Mouse (Mus musculus) MEL (cell line): ENCODE measurements at regions not wholly inside any gene's neighbourhood (a gene's known extent, or its start where the extent isn't known, plus 50 kb on each side); places are given as distances from the start of the nearest gene placed in this dataset.

ENCODE experiments used
- DNase-seq: peaks from one replicate; pipeline ENCODE4 v3.0.0; 2011; ENCODE audit warnings: low read depth, low spot score
- H3K27ac ChIP-seq: 2 replicates; pipeline ENCODE4 v1.5.1; 2012; ENCODE audit warnings: low read depth, mild to moderate bottlenecking, control low read depth, low read length, moderate library complexity; ENCODE audit not compliant: control insufficient read depth
- H3K27me3 ChIP-seq, 2 experiments: fragments of 150-350 bp in 1 of 2; sonication (generic) in 1 of 2; 2 replicates each; pipeline ENCODE4 v1.6.1; 2012; ENCODE audit warnings: low read length in 2 of 2, mild to moderate bottlenecking in 2 of 2, improper control_type of control experiment in 1 of 2, moderate library complexity in 1 of 2; ENCODE audit not compliant: insufficient read depth in 2 of 2, control insufficient read depth in 1 of 2
- H3K36me3 ChIP-seq, 2 experiments: 2 replicates each; pipeline ENCODE4 v1.6.1; 2012 to 2014; ENCODE audit warnings: low read length in 2 of 2, improper control_type of control experiment in 1 of 2, inconsistent platforms in 1 of 2, mild to moderate bottlenecking in 1 of 2; ENCODE audit not compliant: insufficient read depth in 2 of 2, control insufficient read depth in 1 of 2
- H3K4me1 ChIP-seq, 2 experiments: fragments of 150-350 bp in 1 of 2; sonication (generic) in 1 of 2; 2 replicates each; pipeline ENCODE4 v1.6.1; 2012; ENCODE audit warnings: low read length in 2 of 2, improper control_type of control experiment in 1 of 2, mild to moderate bottlenecking in 1 of 2; ENCODE audit not compliant: insufficient read depth in 2 of 2, control insufficient read depth in 1 of 2
- H3K4me3 ChIP-seq, 2 experiments: fragments of 150-350 bp in 1 of 2; sonication (generic) in 1 of 2; 2 replicates each; pipeline ENCODE4 v1.5.1; 2012; ENCODE audit warnings: low read depth in 2 of 2, low read length in 2 of 2, mild to moderate bottlenecking in 2 of 2, moderate library complexity in 2 of 2, control low read depth in 1 of 2, improper control_type of control experiment in 1 of 2; ENCODE audit not compliant: control insufficient read depth in 1 of 2, insufficient read depth in 1 of 2
- H3K79me2 ChIP-seq: 2 replicates; pipeline ENCODE4 v1.6.1; 2012; ENCODE audit warnings: mild to moderate bottlenecking, low read length, moderate library complexity; ENCODE audit not compliant: control insufficient read depth, poor library complexity, insufficient read depth
- H3K9ac ChIP-seq: 2 replicates; pipeline ENCODE4 v1.6.1; 2012; ENCODE audit warnings: low read depth, mild to moderate bottlenecking, control low read depth, low read length, moderate library complexity; ENCODE audit not compliant: control insufficient read depth, poor library complexity, severe bottlenecking
- H3K9me3 ChIP-seq: fragments of 150-350 bp; sonication (generic); replicated peaks from 2 replicates; pipeline ENCODE4 v1.6.1; 2012; ENCODE audit warnings: mild to moderate bottlenecking, low read length, improper control_type of control experiment, moderate library complexity; ENCODE audit not compliant: insufficient read depth
- CHD1 ChIP-seq: IDR thresholded peaks from 2 replicates; pipeline ENCODE4 v1.6.1; 2012; ENCODE audit warnings: low read depth, mild to moderate bottlenecking, inconsistent platforms, low read length, improper control_type of control experiment
- CTCF ChIP-seq, 3 experiments: IDR thresholded peaks in 2 of 3; conservative IDR thresholded peaks in 1 of 3; 2 replicates each; pipeline ENCODE4 v1.5.1; 2011 to 2012; ENCODE audit warnings: low read length in 3 of 3, low read depth in 2 of 3, mild to moderate bottlenecking in 2 of 3, improper control_type of control experiment in 1 of 3, inconsistent platforms in 1 of 3, mixed read lengths in 1 of 3, moderate library complexity in 1 of 3; ENCODE audit not compliant: control insufficient read depth in 1 of 3, insufficient read depth in 1 of 3, poor library complexity in 1 of 3, severe bottlenecking in 1 of 3
- E2F4 ChIP-seq: IDR thresholded peaks from 2 replicates; pipeline ENCODE4 v1.6.1; 2011; ENCODE audit warnings: low read depth, low read length, improper control_type of control experiment, borderline replicate concordance
- ELF1 ChIP-seq: IDR thresholded peaks from 2 replicates; pipeline ENCODE4 v1.6.1; 2014; ENCODE audit warnings: low read depth, mild to moderate bottlenecking, inconsistent platforms, low read length, improper control_type of control experiment, moderate library complexity
- EP300 ChIP-seq, 2 experiments: IDR thresholded peaks; 2 replicates each; pipeline ENCODE4 v1.6.1; 2011; ENCODE audit warnings: improper control_type of control experiment in 2 of 2, low read length in 2 of 2, low read depth in 1 of 2, mild to moderate bottlenecking in 1 of 2
- ETS1 ChIP-seq: IDR thresholded peaks from 2 replicates; pipeline ENCODE4 v1.6.1; 2012; ENCODE audit warnings: low read depth, mild to moderate bottlenecking, inconsistent platforms, low read length, improper control_type of control experiment, moderate library complexity
- GABPA ChIP-seq: IDR thresholded peaks from 2 replicates; pipeline ENCODE4 v1.6.1; 2012; ENCODE audit warnings: low read depth, mild to moderate bottlenecking, inconsistent platforms, low read length, improper control_type of control experiment, moderate library complexity
- HCFC1 ChIP-seq: IDR thresholded peaks from 2 replicates; pipeline ENCODE4 v1.6.1; 2012; ENCODE audit warnings: low read depth, mild to moderate bottlenecking, inconsistent platforms, low read length, improper control_type of control experiment, moderate library complexity
- KAT2A ChIP-seq: conservative IDR thresholded peaks from 2 replicates; pipeline ENCODE4 v1.6.1; 2012; ENCODE audit warnings: low read depth, low read length, improper control_type of control experiment, inconsistent platforms
- MAFK ChIP-seq: IDR thresholded peaks from 2 replicates; pipeline ENCODE4 v1.6.1; 2011; ENCODE audit warnings: low read depth, mild to moderate bottlenecking, low read length, improper control_type of control experiment, borderline replicate concordance
- MAX ChIP-seq: IDR thresholded peaks from 2 replicates; pipeline ENCODE4 v1.6.1; 2011; ENCODE audit warnings: low read length, improper control_type of control experiment
- MAZ ChIP-seq: IDR thresholded peaks from 2 replicates; pipeline ENCODE4 v1.6.1; 2012; ENCODE audit warnings: low read depth, mild to moderate bottlenecking, inconsistent platforms, low read length, improper control_type of control experiment
- MXI1 ChIP-seq: IDR thresholded peaks from 2 replicates; pipeline ENCODE4 v1.6.1; 2011; ENCODE audit warnings: mild to moderate bottlenecking, low read depth, low read length, improper control_type of control experiment
- MYB ChIP-seq: IDR thresholded peaks from 2 replicates; pipeline ENCODE4 v1.6.1; 2011; ENCODE audit warnings: mild to moderate bottlenecking, low read depth, low read length, improper control_type of control experiment
- MYC ChIP-seq: IDR thresholded peaks from 2 replicates; pipeline ENCODE4 v1.6.1; 2011; ENCODE audit warnings: low read depth, mild to moderate bottlenecking, low read length, improper control_type of control experiment, moderate library complexity
- NELFE ChIP-seq: IDR thresholded peaks from 2 replicates; pipeline ENCODE4 v1.6.1; 2011; ENCODE audit warnings: low read depth, low read length, improper control_type of control experiment
- NRF1 ChIP-seq: IDR thresholded peaks from 2 replicates; pipeline ENCODE4 v1.6.1; 2014; ENCODE audit warnings: low read depth, mild to moderate bottlenecking, inconsistent platforms, low read length, improper control_type of control experiment, moderate library complexity; ENCODE audit not compliant: poor library complexity, insufficient read depth, severe bottlenecking
- POLR2A ChIP-seq, 2 experiments: IDR thresholded peaks; 2 replicates each; pipeline ENCODE4 v1.6.1; 2011 to 2012; ENCODE audit warnings: low read length in 2 of 2, mild to moderate bottlenecking in 2 of 2, control low read depth in 1 of 2, improper control_type of control experiment in 1 of 2, low read depth in 1 of 2, moderate library complexity in 1 of 2; ENCODE audit not compliant: control insufficient read depth in 1 of 2, insufficient read depth in 1 of 2, poor library complexity in 1 of 2
- POLR2AphosphoS2 ChIP-seq: IDR thresholded peaks from 2 replicates; pipeline ENCODE4 v1.6.1; 2011; ENCODE audit warnings: low read length, improper control_type of control experiment
- POLR2AphosphoS5 ChIP-seq: IDR thresholded peaks from 2 replicates; pipeline ENCODE4 v1.6.1; 2012; ENCODE audit warnings: low read depth, borderline replicate concordance, mild to moderate bottlenecking, inconsistent platforms, low read length, moderate library complexity, mixed read lengths
- RAD21 ChIP-seq: IDR thresholded peaks from 2 replicates; pipeline ENCODE4 v1.6.1; 2011; ENCODE audit warnings: mild to moderate bottlenecking, low read depth, low read length, improper control_type of control experiment
- RCOR1 ChIP-seq: IDR thresholded peaks from 2 replicates; pipeline ENCODE4 v1.6.1; 2012; ENCODE audit warnings: low read depth, mild to moderate bottlenecking, inconsistent platforms, low read length, improper control_type of control experiment
- SMC3 ChIP-seq: IDR thresholded peaks from 2 replicates; pipeline ENCODE4 v1.6.1; 2011; ENCODE audit warnings: low read depth, low read length, improper control_type of control experiment
- TAL1 ChIP-seq: IDR thresholded peaks from 2 replicates; pipeline ENCODE4 v1.6.1; 2012; ENCODE audit warnings: mild to moderate bottlenecking, inconsistent platforms, low read length, moderate library complexity, mixed read lengths
- TBP ChIP-seq: IDR thresholded peaks from 2 replicates; pipeline ENCODE4 v1.8.0; 2011; ENCODE audit warnings: low read depth, low read length, improper control_type of control experiment
- TCF12 ChIP-seq: IDR thresholded peaks from 2 replicates; pipeline ENCODE4 v1.6.1; 2014; ENCODE audit warnings: low read depth, mild to moderate bottlenecking, inconsistent platforms, low read length, improper control_type of control experiment, moderate library complexity
- UBTF ChIP-seq: IDR thresholded peaks from 2 replicates; pipeline ENCODE4 v1.6.1; 2012; ENCODE audit warnings: low read depth, mild to moderate bottlenecking, inconsistent platforms, low read length, improper control_type of control experiment, moderate library complexity, borderline replicate concordance; ENCODE audit not compliant: insufficient read depth
- USF1 ChIP-seq: IDR thresholded peaks from 2 replicates; pipeline ENCODE4 v1.6.1; 2014; ENCODE audit warnings: low read depth, mild to moderate bottlenecking, inconsistent platforms, low read length, improper control_type of control experiment, moderate library complexity
- USF2 ChIP-seq, 2 experiments: IDR thresholded peaks; 2 replicates each; pipeline ENCODE4 v1.6.1; 2011 to 2012; ENCODE audit warnings: improper control_type of control experiment in 2 of 2, low read length in 2 of 2, borderline replicate concordance in 1 of 2, inconsistent platforms in 1 of 2, low read depth in 1 of 2, mild to moderate bottlenecking in 1 of 2; ENCODE audit not compliant: insufficient read depth in 1 of 2
- ZC3H11A ChIP-seq: IDR thresholded peaks from 2 replicates; pipeline ENCODE4 v1.6.1; 2012; ENCODE audit warnings: low read depth, mild to moderate bottlenecking, inconsistent platforms, low read length, improper control_type of control experiment
- ZMIZ1 ChIP-seq: IDR thresholded peaks from 2 replicates; pipeline ENCODE4 v1.6.1; 2012; ENCODE audit warnings: low read depth, mild to moderate bottlenecking, inconsistent platforms, low read length, improper control_type of control experiment, moderate library complexity
- ZNF384 ChIP-seq: IDR thresholded peaks from 2 replicates; pipeline ENCODE4 v1.6.1; 2012; ENCODE audit warnings: low read depth, mild to moderate bottlenecking, inconsistent platforms, low read length, improper control_type of control experiment

DNA sequence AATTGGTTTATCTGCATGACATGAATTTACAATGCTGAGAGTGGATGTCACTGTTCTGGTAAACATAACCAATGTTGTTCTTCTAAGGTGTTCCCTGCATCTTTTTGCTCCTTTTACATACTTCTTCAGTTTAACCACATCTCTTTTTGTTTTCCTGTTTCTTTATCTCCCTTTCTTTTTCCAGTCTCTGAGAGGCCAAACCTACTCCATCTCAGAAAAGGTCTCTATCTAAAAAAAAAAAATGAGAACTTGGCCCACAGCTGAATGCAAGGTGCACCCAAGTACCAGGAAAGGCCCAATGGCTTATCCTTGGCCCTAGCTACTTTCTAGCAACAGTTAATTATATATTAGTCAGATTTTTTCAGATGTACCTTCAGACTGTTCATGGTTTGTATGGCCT, 394.3 kb upstream of the Nrg3 start:
- TF ChIP-seq NRF1 (no peak), HCFC1 (no peak), RAD21 (no peak), UBTF (no peak), MAFK (no peak), POLR2AphosphoS5 (no peak), TBP (no peak), MAZ (no peak), CTCF (IDR thresholded peaks at IDR 0.05 in 2 of 3, conservative IDR thresholded peaks at IDR 0.05 in 1 of 3; ENCODE audit: control insufficient read depth in 1 of 3, insufficient read depth in 1 of 3, low read depth in 2 of 3, low read length in 3 of 3, poor library complexity in 1 of 3, severe bottlenecking in 1 of 3) (no peak), E2F4 (no peak), SMC3 (no peak), KAT2A (no peak), ELF1 (no peak), ZC3H11A (no peak), MYC (no peak), EP300 (IDR thresholded peaks at IDR 0.05; ENCODE audit: low read depth in 1 of 2, low read length in 2 of 2) (peak; percentile 47 to 67; a peak in 3 of 4 replicates), TAL1 (no peak), POLR2AphosphoS2 (no peak), MXI1 (no peak), TCF12 (no peak), ETS1 (no peak), USF2 (IDR thresholded peaks at IDR 0.05; ENCODE audit: borderline replicate concordance in 1 of 2, insufficient read depth in 1 of 2, low read depth in 1 of 2, low read length in 2 of 2) (no peak), ZMIZ1 (no peak), POLR2A (IDR thresholded peaks at IDR 0.05; ENCODE audit: control insufficient read depth in 1 of 2, insufficient read depth in 1 of 2, low read depth in 1 of 2, low read length in 2 of 2, poor library complexity in 1 of 2) (no peak), NELFE (no peak), MAX (no peak), CHD1 (no peak), USF1 (no peak), RCOR1 (0 out of 2 replicates have a peak, but pooled peaks have one; percentile 33), ZNF384 (peak; percentile 85), GABPA (no peak), MYB (0 out of 2 replicates have a peak, but pooled peaks have one; percentile 23)
- H3K27me3 ChIP-seq: no peaks in the 10 kb centered on the region
- no peak for DNase-seq
- peak overlapping the region; percentile 16; the same call in 1 of the 2 replicates for H3K27ac ChIP-seq
- no peak overlapping the region for H3K4me3 ChIP-seq
- no peaks in the 10 kb centered on the region for H3K79me2 ChIP-seq
- peaks cover 10 to 15% of the 10 kb centered on the region in 2 experiments for H3K4me1 ChIP-seq
- H3K9ac ChIP-seq: no peak overlapping the region
- H3K36me3 ChIP-seq: peaks cover 0 to 23% of the 10 kb centered on the region in 2 experiments; a peak in 2 of 4 replicates
- no peaks in the 10 kb centered on the region for H3K9me3 ChIP-seq
